Mouse (Mus musculus): ENCODE measurements around the gene Clptm1. TPM values are rescaled to one million over a fixed set of nuclear protein-coding genes. Genes with fewer than 3 reads are reported as not detected.

The Clptm1 gene
- total and polyA plus RNA-seq, 2 experiments from 2014 or later, result 140 to 149 TPM

GRCm38 (mm10) chr7:19694336-19695212, 29.7 kb upstream of the Clptm1 start:
- no peak for TF ChIP-seq CTCF (IDR thresholded peaks at IDR 0.05)
- Histone ChIP-seq H3K36me3 (ENCODE audit: insufficient read depth, low read length) (no peaks in the 10 kb centered on the region), H3K4me3 (ENCODE audit: low read depth, low read length) (no peak overlapping the region), H3K4me2 (ENCODE audit: low read depth, low read length, poor library complexity, severe bottlenecking) (no peak overlapping the region), H3K4me1 (ENCODE audit: insufficient read depth, low read length) (0 out of 2 replicates have a peak, but pooled peaks cover 6% of the 10 kb centered on the region), H3K27ac (ENCODE audit: low read depth, low read length) (peak overlapping the region; percentile 44), H3K9ac (replicated peaks; ENCODE audit: low read length, poor library complexity, severe bottlenecking) (no peak overlapping the region), H3K9me3 (ENCODE audit: low read length) (no peaks in the 10 kb centered on the region), H3K27me3 (ENCODE audit: insufficient read depth, low read length) (no peaks in the 10 kb centered on the region)
- ATAC-seq (ENCODE audit: low FRiP score) (no peak), DNase-seq (ENCODE audit: low spot score) (peak; percentile 18)
- WGBS, result 87% methylated on average over 10 of the region's 10 CpGs

DNA sequence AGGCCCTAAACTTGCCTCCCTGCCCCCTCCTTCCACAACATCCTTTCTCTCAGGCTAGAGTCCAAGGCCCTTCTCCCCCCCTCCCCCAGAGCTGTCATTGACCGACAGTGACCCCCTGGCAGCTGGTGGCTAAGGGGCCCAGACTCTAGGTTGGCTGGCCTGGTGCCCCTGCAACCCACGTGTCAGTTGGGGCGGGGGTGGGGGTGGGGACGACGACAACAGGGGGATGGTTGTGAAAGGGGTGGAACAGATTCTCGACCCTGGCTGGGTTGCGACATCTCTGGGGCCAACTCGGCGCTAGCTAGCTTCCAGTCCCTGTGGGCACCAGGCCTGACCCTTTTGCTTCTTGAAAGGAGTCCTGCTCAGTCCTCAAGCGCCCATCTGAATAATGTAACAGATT, 28.6 kb upstream of the Clptm1 start:
- no peaks in the 10 kb centered on the region for H3K27me3 ChIP-seq (ENCODE audit: insufficient read depth, low read length)
- WGBS, result 36% methylated on average over 9 of the region's 10 CpGs
- no peak overlapping the region for H3K4me2 ChIP-seq (ENCODE audit: low read depth, low read length, poor library complexity, severe bottlenecking)
- no peak for TF ChIP-seq CTCF (IDR thresholded peaks at IDR 0.05)
- peak; percentile 79 for ATAC-seq (ENCODE audit: low FRiP score)
- DNase-seq (ENCODE audit: low spot score), result peak; percentile 83
- H3K9me3 ChIP-seq (ENCODE audit: low read length), result no peaks in the 10 kb centered on the region
- no peak overlapping the region for H3K4me3 ChIP-seq (ENCODE audit: low read depth, low read length)
- no peaks in the 10 kb centered on the region for H3K4me1 ChIP-seq (ENCODE audit: insufficient read depth, low read length)
- H3K9ac ChIP-seq (replicated peaks; ENCODE audit: low read length, poor library complexity, severe bottlenecking), result no peak overlapping the region
- no peaks in the 10 kb centered on the region for H3K36me3 ChIP-seq (ENCODE audit: insufficient read depth, low read length)
- peak overlapping the region; percentile 44 for H3K27ac ChIP-seq (ENCODE audit: low read depth, low read length)

GRCm38 (mm10) chr7:19691873-19692865, 27.3 kb upstream of the Clptm1 start, which contains the start of gene Apoc1:
Apoc1 (minus strand) TSS chr7:19692660.
- DNase-seq (ENCODE audit: low spot score), result no peak
- 55% methylated on average over 28 of the region's 28 CpGs for WGBS
- Histone ChIP-seq H3K4me3 (ENCODE audit: low read depth, low read length) (no peak within 1 kb of the TSS), H3K9me3 (ENCODE audit: low read length) (no peaks in the 10 kb centered on the region), H3K36me3 (ENCODE audit: insufficient read depth, low read length) (no peaks in the 10 kb centered on the region), H3K27ac (ENCODE audit: low read depth, low read length) (peak within 1 kb of the TSS; percentile 62; the same call in 1 of the 2 replicates), H3K27me3 (ENCODE audit: insufficient read depth, low read length) (no peaks in the 10 kb centered on the region), H3K4me1 (ENCODE audit: insufficient read depth, low read length) (no peaks in the 10 kb centered on the region), H3K4me2 (ENCODE audit: low read depth, low read length, poor library complexity, severe bottlenecking) (no peak within 1 kb of the TSS), H3K9ac (replicated peaks; ENCODE audit: low read length, poor library complexity, severe bottlenecking) (no peak within 1 kb of the TSS)
- ATAC-seq (ENCODE audit: low FRiP score), result no peak
- no peak for TF ChIP-seq CTCF (IDR thresholded peaks at IDR 0.05)

- no peak for TF ChIP-seq CTCF (IDR thresholded peaks at IDR 0.05)
- no peak overlapping the region for H3K4me3 ChIP-seq (ENCODE audit: low read depth, low read length)
- WGBS, result 83% methylated on average over 6 of the region's 6 CpGs
- H3K9me3 ChIP-seq (ENCODE audit: low read length), result no peaks in the 10 kb centered on the region
- H3K4me1 ChIP-seq (ENCODE audit: insufficient read depth, low read length), result no peaks in the 10 kb centered on the region
- no peaks in the 10 kb centered on the region for H3K36me3 ChIP-seq (ENCODE audit: insufficient read depth, low read length)
- H3K4me2 ChIP-seq (ENCODE audit: low read depth, low read length, poor library complexity, severe bottlenecking), result no peak overlapping the region
- no peak overlapping the region for H3K27ac ChIP-seq (ENCODE audit: low read depth, low read length)
- H3K9ac ChIP-seq (replicated peaks; ENCODE audit: low read length, poor library complexity, severe bottlenecking), result no peak overlapping the region
- no peaks in the 10 kb centered on the region for H3K27me3 ChIP-seq (ENCODE audit: insufficient read depth, low read length)
- no peak for DNase-seq (ENCODE audit: low spot score)
- no peak for ATAC-seq (ENCODE audit: low FRiP score)
Observed at GRCm38 (mm10) chr7:19691434-19691833, 26.6 kb upstream of the Clptm1 start.

GRCm38 (mm10) chr7:19690845-19691244, 26.0 kb upstream of the Clptm1 start:
- Histone ChIP-seq H3K4me3 (ENCODE audit: low read depth, low read length) (no peak overlapping the region), H3K36me3 (ENCODE audit: insufficient read depth, low read length) (no peaks in the 10 kb centered on the region), H3K9ac (replicated peaks; ENCODE audit: low read length, poor library complexity, severe bottlenecking) (no peak overlapping the region), H3K9me3 (ENCODE audit: low read length) (no peaks in the 10 kb centered on the region), H3K27ac (ENCODE audit: low read depth, low read length) (no peak overlapping the region), H3K4me1 (ENCODE audit: insufficient read depth, low read length) (no peaks in the 10 kb centered on the region), H3K27me3 (ENCODE audit: insufficient read depth, low read length) (no peaks in the 10 kb centered on the region), H3K4me2 (ENCODE audit: low read depth, low read length, poor library complexity, severe bottlenecking) (no peak overlapping the region)
- DNase-seq (ENCODE audit: low spot score), result no peak
- no peak for ATAC-seq (ENCODE audit: low FRiP score)
- TF ChIP-seq CTCF (IDR thresholded peaks at IDR 0.05), result no peak
- WGBS, result 94% methylated on average over 4 of the region's 4 CpGs
